Mouse (Mus musculus): ENCODE measurements around the gene Banf2. TPM values are rescaled to one million over a fixed set of nuclear protein-coding genes. Genes with fewer than 3 reads are reported as not detected.
A peak's percentile ranks its signal among the peaks of the same experiment; 100 is the strongest.

The Banf2 gene
- polyA plus RNA-seq, 1 experiment = not detected

- WGBS = 86% methylated on average over 4 of the region's 4 CpGs
- Histone ChIP-seq H3K27me3 (ENCODE audit: control insufficient read depth, insufficient read depth, low read length) (no peaks in the 10 kb centered on the region), H3K4me1 (ENCODE audit: control insufficient read depth, insufficient read depth, low read length) (no peaks in the 10 kb centered on the region), H3K27ac (ENCODE audit: insufficient read depth, low read length) (no peak overlapping the region), H3K4me3 (replicated peaks; ENCODE audit: insufficient read depth, low read depth, low read length) (no peak overlapping the region)
- TF ChIP-seq CTCF (IDR thresholded peaks at IDR 0.05; ENCODE audit: borderline replicate concordance, insufficient read depth, low read depth, low read length) (no peak), POLR2A (IDR thresholded peaks at IDR 0.05; ENCODE audit: borderline replicate concordance, insufficient read depth, low read length) (no peak)
- DNase-seq = no peak
These were observed 6.4 kb upstream of the Banf2 start for GRCm38 (mm10) chr2:144026456-144026855.

GRCm38 (mm10) chr2:144030791-144031190 is 2.1 kb upstream of the Banf2 start:
- H3K27me3 ChIP-seq (ENCODE audit: control insufficient read depth, insufficient read depth, low read length) = no peaks in the 10 kb centered on the region
- WGBS = 86% methylated on average over 7 of the region's 7 CpGs
- no peak for DNase-seq
- no peak overlapping the region for H3K4me3 ChIP-seq (replicated peaks; ENCODE audit: insufficient read depth, low read depth, low read length)
- TF ChIP-seq CTCF (IDR thresholded peaks at IDR 0.05; ENCODE audit: borderline replicate concordance, insufficient read depth, low read depth, low read length) (no peak), POLR2A (IDR thresholded peaks at IDR 0.05; ENCODE audit: borderline replicate concordance, insufficient read depth, low read length) (no peak)
- H3K4me1 ChIP-seq (ENCODE audit: control insufficient read depth, insufficient read depth, low read length) = no peaks in the 10 kb centered on the region
- no peak overlapping the region for H3K27ac ChIP-seq (ENCODE audit: insufficient read depth, low read length)

- peak; percentile 17 to 21 for DNase-seq
These were observed 11.9 kb downstream of the Banf2 start for GRCm38 (mm10) chr2:144044726-144045125.

GRCm38 (mm10) chr2:144045756-144046560 is 13.1 kb downstream of the Banf2 start:
- DNase-seq = no peak
- 74% methylated on average over 5 of the region's 5 CpGs for WGBS
- Histone ChIP-seq H3K4me3 (replicated peaks; ENCODE audit: insufficient read depth, low read depth, low read length) (no peak overlapping the region), H3K27me3 (ENCODE audit: control insufficient read depth, insufficient read depth, low read length) (no peaks in the 10 kb centered on the region), H3K4me1 (ENCODE audit: control insufficient read depth, insufficient read depth, low read length) (no peaks in the 10 kb centered on the region), H3K27ac (ENCODE audit: insufficient read depth, low read length) (no peak overlapping the region)
- TF ChIP-seq POLR2A (IDR thresholded peaks at IDR 0.05; ENCODE audit: borderline replicate concordance, insufficient read depth, low read length) (no peak), CTCF (IDR thresholded peaks at IDR 0.05; ENCODE audit: borderline replicate concordance, insufficient read depth, low read depth, low read length) (no peak)

More at GRCm38 (mm10) chr2:144044726-144045125, 11.9 kb downstream of the Banf2 start:
- TF ChIP-seq POLR2A (IDR thresholded peaks at IDR 0.05; ENCODE audit: borderline replicate concordance, insufficient read depth, low read length) = no peak
- no peak for TF ChIP-seq CTCF (IDR thresholded peaks at IDR 0.05; ENCODE audit: borderline replicate concordance, insufficient read depth, low read depth, low read length)
- Histone ChIP-seq H3K27ac (ENCODE audit: insufficient read depth, low read length) (no peak overlapping the region), H3K4me1 (ENCODE audit: control insufficient read depth, insufficient read depth, low read length) (no peaks in the 10 kb centered on the region), H3K4me3 (replicated peaks; ENCODE audit: insufficient read depth, low read depth, low read length) (no peak overlapping the region), H3K27me3 (ENCODE audit: control insufficient read depth, insufficient read depth, low read length) (no peaks in the 10 kb centered on the region)
- WGBS = 27% methylated on average over 6 of the region's 6 CpGs

GRCm38 (mm10) chr2:144046916-144047315 is 14.1 kb downstream of the Banf2 start:
- Histone ChIP-seq H3K4me3 (replicated peaks; ENCODE audit: insufficient read depth, low read depth, low read length) (no peak overlapping the region), H3K4me1 (ENCODE audit: control insufficient read depth, insufficient read depth, low read length) (no peaks in the 10 kb centered on the region), H3K27me3 (ENCODE audit: control insufficient read depth, insufficient read depth, low read length) (no peaks in the 10 kb centered on the region), H3K27ac (ENCODE audit: insufficient read depth, low read length) (no peak overlapping the region)
- WGBS = 84% methylated on average over 11 of the region's 11 CpGs
- TF ChIP-seq POLR2A (IDR thresholded peaks at IDR 0.05; ENCODE audit: borderline replicate concordance, insufficient read depth, low read length) (no peak), CTCF (IDR thresholded peaks at IDR 0.05; ENCODE audit: borderline replicate concordance, insufficient read depth, low read depth, low read length) (no peak)
- no peak for DNase-seq

DNA sequence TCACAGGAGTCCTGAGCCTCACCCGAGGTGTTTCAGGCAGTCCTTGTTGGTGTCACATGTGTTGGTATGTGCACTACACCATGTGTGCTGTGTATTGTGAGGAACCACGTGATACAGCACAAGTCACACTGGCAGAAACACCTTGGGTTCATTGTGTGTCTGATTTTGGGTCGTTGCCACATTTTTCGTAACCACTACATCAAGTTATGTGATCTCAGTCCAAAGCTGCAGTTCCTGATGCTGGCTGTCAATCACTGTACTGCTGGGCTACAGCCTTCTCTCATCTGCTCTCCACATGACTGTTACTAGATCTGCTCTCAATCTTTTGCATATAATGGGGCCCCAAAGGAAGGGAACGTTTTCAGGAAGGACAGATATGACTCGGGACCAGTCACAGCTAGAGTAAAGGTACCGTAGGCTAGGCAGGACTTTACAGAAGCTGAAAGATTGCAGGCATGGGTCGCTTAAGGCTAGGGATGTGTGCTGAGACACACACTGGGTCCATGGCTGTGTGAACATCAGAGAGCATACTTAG is 17.4 kb downstream of the Banf2 start:
- no peak for DNase-seq
- Histone ChIP-seq H3K27me3 (ENCODE audit: control insufficient read depth, insufficient read depth, low read length) (no peaks in the 10 kb centered on the region), H3K4me1 (ENCODE audit: control insufficient read depth, insufficient read depth, low read length) (peaks cover 4% of the 10 kb centered on the region; the same call in 1 of the 2 replicates), H3K4me3 (replicated peaks; ENCODE audit: insufficient read depth, low read depth, low read length) (no peak overlapping the region), H3K27ac (ENCODE audit: insufficient read depth, low read length) (no peak overlapping the region)
- 73% methylated on average over 8 of the region's 8 CpGs for whole genome bisulfite sequencing
- TF ChIP-seq CTCF (IDR thresholded peaks at IDR 0.05; ENCODE audit: borderline replicate concordance, insufficient read depth, low read depth, low read length) (no peak), POLR2A (IDR thresholded peaks at IDR 0.05; ENCODE audit: borderline replicate concordance, insufficient read depth, low read length) (no peak)

DNA sequence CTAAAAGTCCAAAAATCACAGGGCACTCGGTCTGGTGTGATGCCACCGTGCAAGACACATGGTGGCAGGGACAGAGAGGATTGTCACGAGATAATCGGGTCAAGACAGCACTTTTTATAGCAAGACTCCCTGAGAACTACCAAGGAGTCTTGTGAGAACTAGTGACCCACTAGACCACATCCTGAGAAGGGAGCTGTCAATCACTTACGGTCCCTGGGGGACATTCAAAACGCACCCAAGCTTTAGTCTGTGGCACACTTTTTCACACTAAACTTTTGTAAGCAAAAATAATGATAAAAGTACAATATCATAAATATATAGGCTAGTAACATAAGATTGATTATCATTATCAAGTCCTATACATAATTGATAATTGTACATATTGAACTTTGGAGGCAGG is 18.0 kb downstream of the Banf2 start:
- no peak overlapping the region for H3K4me3 ChIP-seq (replicated peaks; ENCODE audit: insufficient read depth, low read depth, low read length)
- WGBS = 91% methylated on average over 6 of the region's 6 CpGs

More for the DNA sequence above, 18.0 kb downstream of the Banf2 start:
- TF ChIP-seq POLR2A (IDR thresholded peaks at IDR 0.05; ENCODE audit: borderline replicate concordance, insufficient read depth, low read length) (no peak), CTCF (IDR thresholded peaks at IDR 0.05; ENCODE audit: borderline replicate concordance, insufficient read depth, low read depth, low read length) (no peak)
- Histone ChIP-seq H3K4me1 (ENCODE audit: control insufficient read depth, insufficient read depth, low read length) (peaks cover 4% of the 10 kb centered on the region; the same call in 1 of the 2 replicates), H3K27me3 (ENCODE audit: control insufficient read depth, insufficient read depth, low read length) (no peaks in the 10 kb centered on the region), H3K27ac (ENCODE audit: insufficient read depth, low read length) (no peak overlapping the region)
- DNase-seq = no peak
